Mouse (Mus musculus): ENCODE results near the gene Plac1. TPM values are rescaled to one million over a fixed set of nuclear protein-coding genes. Genes with fewer than 3 reads are reported as not detected.
"Not testable (repeated sequence)": the region's sequence is repeated elsewhere in the genome, so short reads cannot be mapped to it uniquely, and the experiment has no call there.

Plac1 gene
- total RNA-seq, 2 experiments from 2014 or later = not detected

DNA sequence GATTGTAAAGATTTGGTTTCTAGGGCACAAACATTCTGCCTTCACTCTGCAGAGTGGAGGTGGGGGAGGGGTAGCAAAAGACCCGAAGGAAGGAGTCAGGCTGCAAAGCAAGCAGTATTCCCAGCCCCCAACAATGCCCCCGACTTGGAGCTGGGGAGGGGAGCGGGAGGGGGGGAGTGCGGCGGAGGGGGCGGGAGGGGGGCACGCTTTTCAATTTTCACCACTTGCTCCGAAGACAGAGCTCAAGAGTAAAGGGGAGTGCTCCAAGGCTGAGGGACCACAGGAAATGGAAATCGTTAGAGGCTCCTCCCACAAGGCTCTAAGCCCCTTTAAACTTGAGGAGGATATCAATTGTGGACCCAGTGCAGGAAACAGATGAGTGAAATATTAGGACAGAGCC, 189.6 kb downstream of the Plac1 start:
- DNase-seq (ENCODE audit: low spot score in 2 of 2) = no peak

DNA sequence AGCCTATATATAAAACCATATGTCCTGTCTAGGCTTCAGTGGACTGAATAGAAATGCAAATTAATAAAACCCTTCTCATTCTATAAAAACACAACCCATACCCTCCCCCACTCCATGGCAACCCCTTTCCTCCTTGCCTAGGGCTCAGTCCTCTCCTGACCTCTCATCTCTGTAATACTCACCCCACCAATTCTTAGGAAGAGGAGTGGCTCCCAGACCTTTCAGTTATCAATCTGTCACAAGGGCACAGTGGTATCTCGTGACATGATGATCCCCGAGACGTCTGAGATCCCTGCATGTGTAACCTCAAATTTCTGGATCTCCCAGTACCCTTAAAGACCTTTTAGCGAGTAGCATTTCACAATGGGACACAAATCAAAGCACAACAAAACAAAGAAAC, 190.7 kb downstream of the Plac1 start:
- no peak for DNase-seq (ENCODE audit: low spot score in 2 of 2)

DNA sequence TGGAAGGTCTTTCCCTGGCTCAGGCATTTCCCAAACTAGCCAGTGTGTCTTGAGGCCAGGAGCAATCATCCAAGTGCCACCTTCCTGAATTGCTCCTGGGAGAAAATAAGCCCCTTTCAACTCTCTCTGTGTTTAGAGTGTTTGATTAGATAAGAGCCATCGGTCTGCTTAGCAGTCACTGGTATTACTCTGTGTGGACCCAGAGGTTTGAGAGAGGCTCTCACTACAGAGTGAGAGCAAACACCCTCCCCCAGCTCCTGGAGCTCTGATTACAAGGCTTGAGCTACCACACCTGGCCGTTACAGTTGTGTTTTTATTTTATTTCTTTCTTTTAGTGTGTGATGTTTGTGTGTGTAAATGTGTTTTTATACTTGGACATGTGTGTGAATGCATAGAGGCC, 193.0 kb downstream of the Plac1 start:
- no peak for DNase-seq (ENCODE audit: low spot score in 2 of 2)

DNA sequence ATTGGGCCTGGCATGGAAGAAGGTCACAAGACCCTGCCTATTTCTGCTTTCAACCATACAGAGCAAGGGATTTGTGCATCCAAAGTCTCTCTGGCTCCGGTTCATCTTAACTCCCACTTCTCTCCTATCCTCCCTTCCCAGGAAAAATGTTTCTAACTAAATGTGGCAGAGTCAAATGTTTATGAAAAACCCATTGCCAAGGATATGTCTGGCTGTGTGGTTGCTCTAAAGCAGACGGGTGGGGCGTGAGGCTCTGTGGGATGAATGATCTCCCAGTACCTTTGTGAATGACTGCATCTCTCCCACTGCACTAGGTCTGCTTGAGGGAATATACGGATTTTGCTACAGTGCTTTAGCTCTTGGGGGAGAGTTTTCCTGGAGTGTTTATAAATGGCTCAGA, 193.9 kb downstream of the Plac1 start:
- no peak for DNase-seq (ENCODE audit: low spot score in 2 of 2)

DNA sequence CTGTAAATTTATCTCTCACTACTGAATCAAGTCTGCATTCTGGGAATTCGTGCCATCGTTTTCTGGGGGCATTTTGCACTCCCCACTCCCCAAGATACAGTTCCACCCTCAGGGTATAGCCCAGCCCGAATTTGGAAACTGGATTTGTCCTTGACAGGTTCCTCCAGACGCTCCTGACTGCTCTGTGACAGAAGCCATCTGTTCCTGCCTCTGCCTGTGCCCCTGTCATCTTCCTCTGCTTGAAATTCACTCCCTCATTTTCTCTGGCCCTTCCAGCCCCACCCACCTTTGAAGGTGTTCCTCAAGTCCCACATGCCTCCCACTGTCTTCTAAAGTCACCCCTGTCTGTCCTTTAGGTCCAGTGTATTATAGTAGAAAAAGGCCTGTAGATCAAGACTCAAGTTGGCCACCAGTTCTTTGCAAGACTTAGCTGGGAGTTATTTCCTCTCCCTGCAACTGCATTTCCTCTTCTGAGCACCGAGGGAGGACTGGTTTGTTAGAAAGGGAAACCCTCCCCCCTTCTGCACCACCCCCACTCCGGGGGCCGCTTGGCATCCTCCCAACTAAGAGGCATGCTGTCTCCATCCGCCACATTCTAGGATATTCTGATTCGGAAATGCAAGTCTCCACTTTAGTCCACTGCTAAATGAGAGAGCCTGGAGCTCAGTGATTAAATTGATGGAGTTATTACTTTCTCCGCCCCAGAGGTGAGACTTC, 194.6 kb downstream of the Plac1 start:
- no peak for DNase-seq (ENCODE audit: low spot score in 2 of 2)

DNA sequence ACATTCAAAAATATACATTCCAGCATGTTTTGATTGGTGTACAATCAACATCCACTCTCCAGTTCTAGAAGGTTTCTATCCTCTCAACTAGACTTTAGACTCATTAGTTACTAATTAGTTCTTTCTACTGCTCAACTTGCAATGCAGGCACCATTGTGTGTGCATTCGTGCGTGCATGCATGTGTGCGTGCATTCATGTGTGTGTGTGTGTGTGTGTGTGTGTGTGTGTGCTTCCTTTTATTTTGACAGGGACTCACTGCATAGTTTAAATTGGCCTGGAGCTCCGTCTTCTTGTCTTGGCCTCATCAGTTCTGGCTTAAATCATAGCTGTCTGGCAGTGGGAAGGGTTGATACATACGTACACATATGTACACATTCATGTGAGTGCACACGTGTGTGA, 198.9 kb downstream of the Plac1 start:
- DNase-seq (ENCODE audit: low spot score in 2 of 2) = no peak

DNA sequence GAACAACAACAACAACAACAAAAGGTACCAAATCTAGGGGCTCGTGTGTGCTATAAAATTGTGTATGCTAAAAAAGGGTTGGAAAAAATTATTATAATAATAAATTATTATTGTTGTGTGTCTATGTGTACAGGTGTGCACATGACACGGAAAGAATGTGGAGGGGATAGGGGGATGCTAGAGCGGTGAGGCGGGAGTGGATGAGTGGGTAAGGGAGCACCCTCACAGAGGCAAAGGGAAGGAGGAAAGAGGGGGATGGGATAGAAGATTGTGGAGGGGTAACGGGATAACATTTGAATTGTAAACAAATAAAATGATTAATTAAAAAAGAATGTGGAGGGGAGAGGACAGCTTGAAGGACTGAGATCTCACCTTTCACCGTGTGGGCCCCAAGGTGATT, 199.8 kb downstream of the Plac1 start:
- no peak for DNase-seq (ENCODE audit: low spot score in 2 of 2)

DNA sequence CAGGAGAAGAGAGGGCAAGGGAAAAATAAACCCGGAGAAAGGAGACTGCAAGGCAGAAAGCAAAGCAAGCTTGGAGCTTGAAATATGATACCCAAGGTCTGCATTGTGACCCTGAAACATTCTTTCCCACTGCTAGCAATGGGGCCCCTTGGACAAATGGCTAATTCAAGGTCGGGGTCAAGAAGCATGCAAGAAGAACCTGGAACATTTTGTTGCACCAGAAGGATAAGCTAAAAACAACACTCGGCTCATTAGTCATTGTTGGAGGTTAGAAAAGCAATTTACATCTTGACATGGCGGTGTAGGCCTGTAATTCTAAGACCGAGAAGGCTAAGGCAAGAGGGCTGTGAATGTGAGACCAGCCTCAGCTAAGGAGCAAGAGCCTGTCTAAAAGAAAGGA, 200.3 kb downstream of the Plac1 start:
- DNase-seq (ENCODE audit: low spot score in 2 of 2) = no peak

DNA sequence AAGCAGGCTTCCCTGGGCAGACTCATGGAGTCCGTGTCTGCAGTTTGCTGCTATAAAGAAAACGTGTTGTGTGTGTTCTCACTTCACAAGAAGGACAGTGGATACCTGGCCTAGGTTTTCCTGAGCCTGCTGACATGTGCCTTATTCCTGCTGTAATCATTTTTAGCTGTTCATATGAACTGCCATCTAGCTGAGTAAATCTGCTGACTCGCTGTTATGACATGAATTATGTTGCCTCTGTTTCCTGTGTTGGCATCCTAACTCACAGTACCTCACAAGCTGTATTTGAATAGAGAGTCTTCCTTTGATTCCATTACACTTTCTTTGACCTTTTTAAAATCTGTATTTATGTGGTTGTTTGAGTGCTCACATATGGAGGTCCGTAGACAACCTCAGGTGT, 201.7 kb downstream of the Plac1 start:
- DNase-seq (ENCODE audit: low spot score in 2 of 2) = no peak

DNA sequence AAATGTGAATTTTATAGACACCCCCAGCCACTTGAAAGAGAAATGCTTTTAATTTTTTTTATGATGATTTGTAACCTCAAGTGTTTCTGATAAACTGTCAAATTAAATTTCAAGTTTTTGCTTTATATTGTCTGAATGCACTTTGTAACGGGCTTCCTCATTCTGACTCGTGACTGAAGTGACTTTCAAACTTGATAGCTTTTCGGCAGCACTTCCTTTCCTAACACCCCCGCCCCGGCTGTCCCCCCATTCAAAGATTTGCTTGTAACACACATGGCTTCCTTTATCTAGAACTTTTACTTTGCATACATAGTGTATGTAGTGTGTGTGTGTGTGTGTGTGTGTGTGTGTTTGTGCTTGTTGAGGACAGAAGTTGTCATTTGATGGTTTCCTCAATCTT, 210.4 kb downstream of the Plac1 start:
- DNase-seq (ENCODE audit: low spot score in 2 of 2) = no peak

DNA sequence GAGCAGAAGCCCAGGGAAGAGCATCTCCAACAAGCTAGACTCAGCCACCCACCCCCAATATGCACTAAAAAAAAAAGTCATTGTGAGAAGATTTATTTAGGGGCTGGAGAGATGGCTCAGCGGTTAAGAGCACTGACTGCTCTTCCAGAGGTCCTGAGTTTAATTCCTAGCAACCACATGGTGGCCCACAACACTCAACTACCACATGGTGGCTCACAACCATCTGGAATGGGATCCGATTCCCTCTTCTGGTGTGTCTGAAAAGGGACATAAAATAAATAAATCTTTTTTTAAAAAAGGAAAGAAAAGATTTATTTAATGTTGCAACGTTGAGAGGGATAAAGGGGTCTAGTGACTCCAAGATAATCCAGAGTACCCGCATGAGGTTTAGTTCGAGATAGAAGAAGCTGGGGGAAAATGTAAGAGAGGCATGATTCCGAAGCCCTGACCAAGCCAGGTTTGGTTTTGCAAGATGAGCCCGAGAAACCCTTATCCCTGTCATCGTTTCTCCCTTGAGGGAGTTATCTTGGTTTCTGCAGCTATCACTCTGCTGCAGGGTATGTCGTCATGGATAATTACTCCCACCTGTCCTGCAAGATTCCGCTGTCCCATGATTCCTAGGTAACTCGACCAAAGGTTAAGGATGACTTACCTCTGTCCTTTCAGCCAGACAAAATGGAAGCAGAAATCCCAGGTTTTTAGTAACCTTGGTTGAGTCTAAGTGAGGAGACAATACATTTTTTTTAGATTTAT, 214.3 kb downstream of the Plac1 start:
- no peak for DNase-seq (ENCODE audit: low spot score in 2 of 2)

DNA sequence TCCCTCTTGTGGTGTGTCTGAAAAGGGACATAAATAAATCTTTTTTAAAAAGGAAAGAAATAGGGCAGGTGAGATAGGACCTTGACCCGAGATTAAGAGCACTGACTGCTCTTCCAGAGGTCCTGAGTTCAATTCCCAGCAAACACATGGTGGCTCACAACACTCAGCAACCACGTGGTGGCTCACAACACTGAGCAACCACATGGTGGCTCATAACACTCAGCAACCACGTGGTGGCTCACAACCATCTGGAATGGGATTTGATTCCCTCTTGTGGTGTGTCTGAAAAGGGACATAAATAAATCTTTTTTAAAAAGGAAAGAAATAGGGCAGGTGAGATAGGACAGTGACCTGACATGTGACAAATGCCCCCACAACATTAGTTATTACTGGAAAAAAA, 215.6 kb downstream of the Plac1 start:
- not testable (repeated sequence) for DNase-seq (ENCODE audit: low spot score in 2 of 2)

DNA sequence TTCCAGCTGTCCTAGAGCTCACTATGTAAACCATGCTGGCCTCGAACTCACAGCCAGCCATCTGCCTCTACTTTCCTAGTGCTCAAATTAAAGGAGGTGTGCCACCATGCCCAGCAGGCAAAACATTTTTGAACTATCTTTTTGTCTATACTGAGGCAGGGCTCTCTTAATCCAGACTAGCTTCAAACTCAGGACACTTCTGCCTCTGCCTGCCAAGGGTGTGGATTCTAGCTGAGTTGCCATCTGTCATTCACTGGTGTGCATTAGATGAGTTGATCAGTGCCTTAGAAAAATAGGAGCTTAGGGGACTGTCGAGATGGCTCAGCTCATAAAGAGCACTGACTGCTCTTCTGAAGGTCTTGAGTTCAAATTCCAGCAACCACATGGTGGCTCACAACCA, 216.9 kb downstream of the Plac1 start:
- no peak for DNase-seq (ENCODE audit: low spot score in 2 of 2)

Small RNAs within 50 kb of the gene (microRNA-seq; reads per million reads assigned to microRNA genes)
- gene Mir322 (ENCODE audit: borderline number of aligned reads in 2 of 2) (8,528 to 11,526 reads per million in 2 experiments), gene Mir351 (ENCODE audit: borderline number of aligned reads in 2 of 2) (2,171 to 3,302 reads per million in 2 experiments), gene Mir450-1 (ENCODE audit: borderline number of aligned reads in 2 of 2) (1.4 to 7.3 reads per million in 2 experiments), gene Mir450-2 (ENCODE audit: borderline number of aligned reads in 2 of 2) (11.3 to 17.1 reads per million in 2 experiments), gene Mir450b (ENCODE audit: borderline number of aligned reads in 2 of 2) (29.3 to 45.3 reads per million in 2 experiments), gene Mir503 (ENCODE audit: borderline number of aligned reads in 2 of 2) (205 to 285 reads per million in 2 experiments), gene Mir542 (ENCODE audit: borderline number of aligned reads in 2 of 2) (275 to 336 reads per million in 2 experiments)

Other genes with a start within 250 kb of the Plac1 start
- 1 to 10 TPM; 5.0 to 7.3 TPM for gene Fam122b, start 29.7 kb upstream of the Plac1 start, total RNA-seq (2021)
- not detected for gene Fam122c, start 33.3 kb upstream of the Plac1 start, total RNA-seq (2021)
- 10 to 100 TPM; 20.2 to 21.6 TPM for gene Mospd1, start 130.4 kb upstream of the Plac1 start, total RNA-seq (2021)
- not detected for gene Etd, start 194.8 kb upstream of the Plac1 start, total RNA-seq (2021)